Mouse (Mus musculus): ENCODE results near the gene Smoc1. TPM values are rescaled to one million over a fixed set of nuclear protein-coding genes. Genes with fewer than 3 reads are reported as not detected.

Gene Smoc1
- total RNA-seq, 4 experiments from 2014 or later: 0.73 to 2.6 (median 1.8) TPM

GRCm38 (mm10) chr12:81024407-81024806 is 2.2 kb upstream of the Smoc1 start:
- DNase-seq (ENCODE audit: low spot score in 2 of 2): peak; percentile 5 to 17

GRCm38 (mm10) chr12:81024993-81025392 is 1.6 kb upstream of the Smoc1 start:
- no peak for DNase-seq (ENCODE audit: low spot score in 2 of 2)

GRCm38 (mm10) chr12:81026995-81027942 is 661 bp downstream of the Smoc1 start:
- DNase-seq (ENCODE audit: low spot score in 2 of 2): no peak

GRCm38 (mm10) chr12:81028291-81028920 is 1.8 kb downstream of the Smoc1 start:
- no peak for DNase-seq (ENCODE audit: low spot score in 2 of 2)

GRCm38 (mm10) chr12:81029731-81030130 is 3.1 kb downstream of the Smoc1 start:
- DNase-seq (ENCODE audit: low spot score in 2 of 2): no peak

GRCm38 (mm10) chr12:81031579-81031978 is 5.0 kb downstream of the Smoc1 start:
- no peak for DNase-seq (ENCODE audit: low spot score in 2 of 2)

- DNase-seq (ENCODE audit: low spot score in 2 of 2): peak in 1 of 2 experiments; percentile 9
These were observed 6.9 kb downstream of the Smoc1 start for GRCm38 (mm10) chr12:81033389-81034041.

- no peak for DNase-seq (ENCODE audit: low spot score in 2 of 2)
These were observed 7.4 kb downstream of the Smoc1 start for GRCm38 (mm10) chr12:81034042-81034417.

- DNase-seq (ENCODE audit: low spot score in 2 of 2): no peak
These were observed 9.2 kb downstream of the Smoc1 start for GRCm38 (mm10) chr12:81035850-81036249.

GRCm38 (mm10) chr12:81043616-81044015 is 17.0 kb downstream of the Smoc1 start:
- no peak for DNase-seq (ENCODE audit: low spot score in 2 of 2)

GRCm38 (mm10) chr12:81046926-81047325 is 20.3 kb downstream of the Smoc1 start:
- no peak for DNase-seq (ENCODE audit: low spot score in 2 of 2)

GRCm38 (mm10) chr12:81049661-81050060 is 23.1 kb downstream of the Smoc1 start:
- DNase-seq (ENCODE audit: low spot score in 2 of 2): no peak

- no peak for DNase-seq (ENCODE audit: low spot score in 2 of 2)
These were observed 28.5 kb downstream of the Smoc1 start for GRCm38 (mm10) chr12:81055000-81055705.

GRCm38 (mm10) chr12:81055811-81056210 is 29.2 kb downstream of the Smoc1 start:
- no peak for DNase-seq (ENCODE audit: low spot score in 2 of 2)

- no peak for DNase-seq (ENCODE audit: low spot score in 2 of 2)
These were observed 31.0 kb downstream of the Smoc1 start for GRCm38 (mm10) chr12:81057619-81058018.

GRCm38 (mm10) chr12:81058561-81058960 is 32.0 kb downstream of the Smoc1 start:
- no peak for DNase-seq (ENCODE audit: low spot score in 2 of 2)

GRCm38 (mm10) chr12:81061831-81062361 is 35.3 kb downstream of the Smoc1 start:
- no peak for DNase-seq (ENCODE audit: low spot score in 2 of 2)

- DNase-seq (ENCODE audit: low spot score in 2 of 2): no peak
These were observed 36.8 kb downstream of the Smoc1 start for GRCm38 (mm10) chr12:81063336-81063955.

- no peak for DNase-seq (ENCODE audit: low spot score in 2 of 2)
These were observed 47.5 kb downstream of the Smoc1 start for GRCm38 (mm10) chr12:81074139-81074538.

GRCm38 (mm10) chr12:81074941-81075340 is 48.3 kb downstream of the Smoc1 start:
- DNase-seq (ENCODE audit: low spot score in 2 of 2): no peak

All from gastrocnemius, adult 8-10 months (tissue).